Mouse (Mus musculus) stomach, postnatal 0 days (tissue): ENCODE results near the gene Brms1. TPM values are rescaled to one million over a fixed set of nuclear protein-coding genes. Genes with fewer than 3 reads are reported as not detected.
A peak's percentile ranks its signal among the peaks of the same experiment; 100 is the strongest.
"Not testable (repeated sequence)": the region's sequence is repeated elsewhere in the genome, so short reads cannot be mapped to it uniquely, and the experiment has no call there.

Experiments
- ATAC-seq: fragments of 200-750 bp; cut with Nextera tagmentation; 2 replicates; pipeline ENCODE4 v1.8.0; 2017; ENCODE audit not compliant: low FRiP score, low TSS enrichment
- DNase-seq: peaks from one replicate; pipeline ENCODE4 v3.0.0-alpha.2; 2016; ENCODE audit warnings: low spot score
- H3K27ac ChIP-seq: fragments of 300-500 bp; sonication (generic); replicated peaks from 2 replicates; pipeline ENCODE4 v1.5.1; 2014; ENCODE audit warnings: mild to moderate bottlenecking, control low read depth
- H3K27me3 ChIP-seq: fragments of 300-500 bp; sonication (generic); 2 replicates; pipeline ENCODE4 v1.6.1; 2014; ENCODE audit warnings: low read length; ENCODE audit not compliant: control insufficient read depth, insufficient read depth
- H3K36me3 ChIP-seq: fragments of 300-500 bp; sonication (generic); 2 replicates; pipeline ENCODE4 v1.6.1; 2014; ENCODE audit warnings: low read length, mixed read lengths; ENCODE audit not compliant: control insufficient read depth, insufficient read depth
- H3K4me1 ChIP-seq: fragments of 300-500 bp; sonication (generic); replicated peaks from 2 replicates; pipeline ENCODE4 v1.6.1; 2014; ENCODE audit warnings: antibody characterized with exemption; ENCODE audit not compliant: control insufficient read depth, insufficient read depth
- H3K4me2 ChIP-seq: fragments of 300-500 bp; sonication (generic); replicated peaks from 2 replicates; pipeline ENCODE4 v1.6.1; 2014; ENCODE audit warnings: low read depth, mild to moderate bottlenecking, control low read depth, moderate library complexity
- H3K4me3 ChIP-seq: fragments of 300-500 bp; sonication (generic); 2 replicates; pipeline ENCODE4 v1.5.1; 2014; ENCODE audit warnings: low read depth, low read length, control low read depth
- H3K9ac ChIP-seq: fragments of 300-500 bp; sonication (generic); 2 replicates; pipeline ENCODE4 v1.6.1; 2014; ENCODE audit warnings: mild to moderate bottlenecking, low read length, control low read depth, mixed read lengths
- H3K9me3 ChIP-seq: fragments of 300-500 bp; sonication (generic); 2 replicates; pipeline ENCODE4 v1.6.1; 2016; ENCODE audit warnings: low read length; ENCODE audit not compliant: control insufficient read depth
- CTCF ChIP-seq: IDR thresholded peaks from 2 replicates; pipeline ENCODE4 v1.5.1; 2016; ENCODE audit warnings: antibody characterized with exemption, low read depth, mild to moderate bottlenecking, moderate library complexity
- EP300 ChIP-seq: optimal IDR thresholded peaks from 2 replicates; pipeline ENCODE3; 2016; ENCODE audit warnings: antibody characterized with exemption
- WGBS: fragments of 180-500 bp; shearing (Covaris S2); extraction: QIAGEN DNeasy Blood & Tissue Kit; methylation state at CpG from one replicate; pipeline ENCODE4 v1.1.7; 2014; 5-methylcytosine and 5-hydroxymethylcytosine counted together
- polyA plus RNA-seq: library from polyadenylated mRNA; unstranded; fragments of >200 nt; fragmentation: Nextera tagmentation; extraction: Ambion mirVana; gene quantifications from 2 replicates; pipeline ENCODE4 v1.2.1, GENCODE M21; 2015

The Brms1 gene
- polyA plus RNA-seq, 1 experiment from 2014 or later = 42.3 TPM

DNA sequence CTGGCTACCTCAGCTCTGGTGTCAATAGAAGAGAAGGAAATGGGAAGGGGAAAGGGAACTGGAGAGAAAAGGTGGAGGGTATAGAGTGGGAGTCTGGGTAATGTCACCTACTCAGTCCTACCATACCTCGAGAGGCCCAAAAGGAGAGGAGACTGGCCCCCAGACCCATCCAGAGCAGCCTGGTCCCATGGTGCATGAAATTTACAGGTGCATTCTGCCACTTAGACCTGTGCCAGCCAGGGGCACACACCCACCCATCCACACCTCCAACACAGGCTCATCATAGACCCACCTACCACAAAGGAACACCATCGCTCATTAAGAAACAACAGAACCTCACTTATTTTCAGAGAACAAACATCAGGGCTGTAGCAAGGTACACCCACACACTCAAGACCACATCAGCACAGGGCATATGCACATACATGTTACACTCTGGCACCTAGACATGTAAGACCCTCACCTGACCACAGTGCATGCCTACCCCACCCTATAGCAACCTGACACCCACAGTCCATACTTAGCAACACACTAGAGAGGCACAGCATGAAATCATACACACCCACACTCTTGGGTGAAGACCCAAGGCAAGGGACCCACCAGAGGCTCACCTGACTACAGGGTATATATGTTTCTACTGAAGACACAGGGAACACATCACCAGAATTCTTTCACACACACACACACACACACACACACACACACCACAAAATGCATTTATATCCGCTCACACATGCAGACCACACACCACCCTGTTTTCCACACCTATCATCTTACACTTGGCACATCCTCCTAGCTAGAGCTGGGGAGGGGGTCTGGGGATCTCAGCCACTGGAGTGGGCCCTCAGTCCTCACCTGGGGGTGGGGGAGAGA, 43.0 kb downstream of the Brms1 start:
- no peaks in the 10 kb centered on the region for H3K9me3 ChIP-seq
- H3K9ac ChIP-seq = no peak overlapping the region
- peaks cover 3% of the 10 kb centered on the region; the same call in 1 of the 2 replicates for H3K4me1 ChIP-seq
- H3K4me2 ChIP-seq = peak overlapping the region; percentile 77; the same call in 1 of the 2 replicates
- no peak for ATAC-seq
- H3K36me3 ChIP-seq = no peaks in the 10 kb centered on the region
- WGBS = 58% methylated on average over 3 of the region's 3 CpGs
- H3K27ac ChIP-seq = no peak overlapping the region
- peak overlapping the region; percentile 46 for H3K4me3 ChIP-seq
- H3K27me3 ChIP-seq = peaks cover 7% of the 10 kb centered on the region
- TF ChIP-seq CTCF (no peak), EP300 (no peak)
- no peak for DNase-seq

DNA sequence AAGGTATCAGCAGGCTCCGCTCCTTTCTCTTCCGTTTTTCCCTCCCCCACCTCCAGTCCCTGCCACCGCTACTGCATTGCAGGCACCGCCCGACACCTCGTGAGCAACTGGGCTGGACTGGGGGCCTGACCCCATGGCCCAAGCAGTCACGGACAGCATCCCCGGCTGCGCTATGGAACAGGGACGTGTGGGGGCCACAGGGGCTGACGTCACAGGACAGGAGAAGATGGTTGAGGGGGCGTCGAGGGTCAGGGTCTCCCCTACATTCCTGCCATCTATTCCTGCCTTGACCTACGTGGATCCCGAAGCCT, 43.6 kb downstream of the Brms1 start:
- Histone ChIP-seq H3K4me1 (peaks cover 5% of the 10 kb centered on the region; the same call in 1 of the 2 replicates), H3K4me2 (peak overlapping the region; percentile 77), H3K9me3 (no peaks in the 10 kb centered on the region), H3K4me3 (peak overlapping the region; percentile 46), H3K27ac (peak overlapping the region; percentile 24; the same call in 1 of the 2 replicates), H3K9ac (peak overlapping the region; percentile 54), H3K36me3 (no peaks in the 10 kb centered on the region), H3K27me3 (peaks cover 7% of the 10 kb centered on the region)
- DNase-seq (peak; percentile 45), ATAC-seq (no peak)
- WGBS = 9% methylated on average over 15 of the region's 15 CpGs
- TF ChIP-seq CTCF = no peak
- no peak for TF ChIP-seq EP300

DNA sequence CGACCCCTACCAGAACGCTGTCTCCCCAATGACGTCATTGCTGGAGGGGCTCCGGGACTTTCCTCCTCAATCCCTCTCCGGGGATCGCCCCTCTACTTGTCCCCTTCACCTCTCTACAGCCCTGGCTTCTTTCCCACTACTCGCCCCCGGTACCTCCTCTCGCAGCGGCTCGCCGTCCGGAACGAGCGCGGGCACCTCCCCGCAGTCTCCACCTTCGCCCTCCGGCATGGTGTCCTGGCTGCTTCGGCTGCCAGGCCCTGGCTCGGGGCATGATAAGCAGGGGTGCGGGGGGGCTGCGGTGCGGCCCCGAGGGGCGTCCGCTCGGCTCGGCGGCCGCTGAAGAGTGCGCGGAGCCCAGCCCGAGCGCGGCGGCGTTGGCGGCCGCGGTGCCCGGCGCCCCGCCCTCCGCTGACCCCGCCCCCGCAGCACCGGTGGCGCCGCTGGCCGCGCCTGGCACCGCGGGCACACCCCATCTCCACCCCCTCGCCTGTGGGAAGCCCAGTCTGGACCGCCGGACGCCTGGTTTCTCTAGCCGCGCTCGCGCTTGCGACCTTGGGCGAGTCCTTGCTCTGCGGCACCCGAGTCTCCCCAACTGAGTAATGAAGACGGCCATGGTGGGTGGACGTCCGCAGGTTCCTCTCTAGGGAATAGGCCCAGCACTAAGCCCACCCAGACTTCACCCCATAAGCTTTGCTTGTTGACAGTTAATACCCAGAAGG, 44.1 kb downstream of the Brms1 start, which contains the start of gene Tmem151a:
Tmem151a (minus strand) TSS at position 387 of the 719 bp plus-strand sequence.
- H3K9me3 ChIP-seq = no peaks in the 10 kb centered on the region
- peak within 1 kb of the TSS; percentile 77 for H3K4me2 ChIP-seq
- H3K27me3 ChIP-seq = peaks cover 7% of the 10 kb centered on the region
- H3K36me3 ChIP-seq = no peaks in the 10 kb centered on the region
- no peak for TF ChIP-seq CTCF
- TF ChIP-seq EP300 = no peak
- WGBS = under 1% methylated on average over 65 of the region's 69 CpGs
- peak within 1 kb of the TSS; percentile 54 for H3K9ac ChIP-seq
- peak within 1 kb of the TSS; percentile 46 for H3K4me3 ChIP-seq
- peak within 1 kb of the TSS; percentile 24; the same call in 1 of the 2 replicates for H3K27ac ChIP-seq
- peak; percentile 86 for DNase-seq
- peaks cover 5% of the 10 kb centered on the region; the same call in 1 of the 2 replicates for H3K4me1 ChIP-seq
- peak; percentile 35 for ATAC-seq

DNA sequence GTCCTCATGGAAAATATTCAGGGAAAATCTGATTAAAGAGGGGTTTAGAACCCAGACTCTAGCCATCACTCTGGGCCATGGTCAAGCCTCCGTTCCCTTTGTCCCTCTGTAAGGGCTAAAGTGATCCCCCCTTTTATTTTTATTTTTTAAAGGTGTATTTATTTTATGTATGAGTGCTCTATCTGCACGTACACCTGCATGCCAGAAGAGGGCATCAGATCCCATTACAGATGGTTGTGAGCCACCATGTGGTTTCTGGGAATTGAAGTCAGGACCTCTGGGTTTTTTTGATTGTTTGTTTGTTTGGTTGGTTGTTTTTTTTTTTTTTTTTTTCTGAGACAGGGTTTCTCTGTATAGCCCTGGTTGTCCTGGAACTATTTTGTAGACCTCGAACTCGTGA, 45.4 kb downstream of the Brms1 start:
- WGBS = 55% methylated on average over 4 of the region's 4 CpGs
- not testable (repeated sequence) for ATAC-seq

DNA sequence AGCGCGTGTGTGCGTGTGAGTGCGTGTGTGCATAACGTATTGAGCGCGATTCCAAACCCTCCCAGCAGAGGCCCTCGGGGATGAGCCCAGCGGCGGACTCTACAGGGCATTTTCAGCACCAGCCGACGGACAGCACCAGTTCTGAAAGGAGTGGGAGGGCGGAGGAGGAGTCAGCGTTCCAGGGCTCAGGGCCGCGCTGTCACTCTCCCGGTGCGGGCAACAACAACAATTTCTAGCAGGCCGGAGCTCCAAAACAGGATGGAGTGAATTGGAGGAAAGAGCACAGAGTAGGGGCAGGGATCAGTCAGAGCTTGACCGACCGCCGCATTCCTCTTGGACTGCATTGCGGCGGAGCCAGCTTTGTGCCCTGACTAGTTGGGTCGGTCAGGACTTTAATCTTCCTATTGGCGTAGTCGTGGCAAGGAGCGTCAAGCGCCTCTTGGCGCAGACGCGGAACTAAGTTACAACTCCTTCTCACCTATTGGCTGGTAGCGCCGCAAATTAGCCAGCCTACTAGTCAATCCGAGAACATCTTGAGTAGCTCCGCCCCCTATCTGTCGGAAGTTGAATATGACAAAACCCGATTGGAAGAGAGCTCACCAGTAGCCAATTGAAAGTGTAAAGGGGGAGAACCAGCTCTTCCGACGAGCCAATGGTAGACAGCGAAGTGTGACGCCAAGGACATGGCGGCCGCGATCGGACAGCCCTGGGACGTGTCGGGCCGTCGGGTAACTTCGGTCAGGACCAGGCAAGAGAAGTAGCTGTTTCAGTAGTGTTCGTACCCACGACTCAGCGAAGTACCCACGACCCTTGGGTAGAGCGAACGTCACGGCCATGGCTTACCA, 47.0 kb downstream of the Brms1 start, which contains the start of gene Yif1a:
Yif1a (plus strand) TSS at position 655 of the 845 bp plus-strand sequence.
- DNase-seq = peak; percentile 95
- Histone ChIP-seq H3K4me2 (peak within 1 kb of the TSS; percentile 89), H3K4me3 (peak within 1 kb of the TSS; percentile 72), H3K4me1 (peaks cover 5% of the 10 kb centered on the region; the same call in 1 of the 2 replicates), H3K36me3 (peaks cover 16% of the 10 kb centered on the region), H3K27ac (peak within 1 kb of the TSS; percentile 87), H3K27me3 (no peaks in the 10 kb centered on the region; the same call in 1 of the 2 replicates), H3K9me3 (no peaks in the 10 kb centered on the region), H3K9ac (peak within 1 kb of the TSS; percentile 82)
- TF ChIP-seq CTCF = peak; percentile 79
- no peak for TF ChIP-seq EP300
- peak; percentile 90 for ATAC-seq
- under 1% methylated on average over 58 of the region's 58 CpGs for WGBS

More for the DNA sequence above, 45.4 kb downstream of the Brms1 start:
- not testable (repeated sequence) for H3K9ac ChIP-seq, DNase-seq, H3K27me3 ChIP-seq, H3K36me3 ChIP-seq, H3K4me3 ChIP-seq, H3K27ac ChIP-seq, H3K4me2 ChIP-seq, H3K9me3 ChIP-seq, H3K4me1 ChIP-seq
- TF ChIP-seq CTCF = peak; percentile 52
